10 mouse cellular contexts compared by ENCODE assay signal in the genomic region with DNA sequence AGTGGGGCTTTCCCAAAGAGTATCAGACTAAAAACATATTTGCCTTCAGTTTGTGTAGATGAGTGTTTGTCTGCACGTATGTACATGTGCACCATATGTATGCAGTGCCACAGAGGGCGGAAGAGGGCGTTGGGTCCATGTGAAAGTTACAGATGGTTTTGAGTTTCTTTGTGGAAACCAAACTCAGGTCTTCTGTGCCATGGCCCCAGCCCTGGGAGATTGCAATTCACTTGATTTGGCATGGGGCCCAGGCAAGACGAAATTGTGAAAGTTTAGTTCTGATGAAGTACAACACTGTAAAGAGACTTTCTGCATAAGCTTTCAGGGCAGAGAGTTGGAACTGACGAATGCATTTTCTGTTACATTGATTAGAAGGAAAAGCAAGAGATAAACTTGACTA.
A peak's percentile ranks its signal among the peaks of the same experiment; 100 is the strongest.
DNase-seq lines count a peak whose midpoint lies in the region; ATAC-seq and TF ChIP-seq lines count a peak whose summit lies in the region.
"Had no signal": no experiment of that assay in that cellular context is flagged by ENCODE, and none has a peak within 500 bp of the region (broad histone marks: within the 10 kb centered on the region; RNA-seq: fewer than 3 reads in every experiment).

No protein-coding gene starts in this region.

- no peaks in the 10 kb centered on the region for H3K36me3 ChIP-seq in heart, embryonic 12.5 days
- no peaks in the 10 kb centered on the region for H3K36me3 ChIP-seq in stomach, embryonic 14.5 days (ENCODE audit: control insufficient read depth, insufficient read depth, low read length)
- H3K36me3 ChIP-seq in stomach, postnatal 0 days (ENCODE audit: control insufficient read depth, insufficient read depth, low read length) = no peaks in the 10 kb centered on the region
- H3K36me3 ChIP-seq: hindbrain, embryonic 12.5 days had no signal

- H3K9ac ChIP-seq in heart, embryonic 12.5 days = no peak overlapping the region
- no peak overlapping the region for H3K9ac ChIP-seq in stomach, embryonic 14.5 days (replicated peaks; ENCODE audit: low read depth, low read length)
- no peak overlapping the region for H3K9ac ChIP-seq in stomach, postnatal 0 days (ENCODE audit: low read length)
- H3K9ac ChIP-seq: hindbrain, embryonic 12.5 days had no signal

- no peaks in the 10 kb centered on the region for H3K27me3 ChIP-seq in heart, embryonic 12.5 days (replicated peaks)
- no peaks in the 10 kb centered on the region for H3K27me3 ChIP-seq in stomach, embryonic 14.5 days (ENCODE audit: control insufficient read depth, insufficient read depth, low read length)
- H3K27me3 ChIP-seq in stomach, postnatal 0 days (ENCODE audit: control insufficient read depth, insufficient read depth, low read length) = no peaks in the 10 kb centered on the region
- H3K27me3 ChIP-seq: hindbrain, embryonic 12.5 days; megakaryocyte, embryonic 14.5 days had no signal

- H3K9me3 ChIP-seq in heart, embryonic 12.5 days (replicated peaks) = no peaks in the 10 kb centered on the region
- H3K9me3 ChIP-seq in stomach, embryonic 14.5 days (ENCODE audit: control insufficient read depth, low read depth, low read length) = no peaks in the 10 kb centered on the region
- H3K9me3 ChIP-seq in stomach, postnatal 0 days (ENCODE audit: control insufficient read depth, low read length) = no peaks in the 10 kb centered on the region
- H3K9me3 ChIP-seq: hindbrain, embryonic 12.5 days had no signal

- no peak for ATAC-seq in heart, embryonic 12.5 days (ENCODE audit: insufficient number of reproducible peaks, low FRiP score)
- peak; percentile 33; the same call in 1 of the 2 replicates for ATAC-seq in stomach, embryonic 14.5 days (ENCODE audit: insufficient number of reproducible peaks, insufficient read depth, low FRiP score, low read depth)
- ATAC-seq in stomach, postnatal 0 days (ENCODE audit: low FRiP score, low TSS enrichment) = no peak

- H3K27ac ChIP-seq in heart, embryonic 12.5 days (ENCODE audit: poor library complexity, severe bottlenecking) = no peak overlapping the region
- H3K27ac ChIP-seq in stomach, embryonic 14.5 days (ENCODE audit: low read length) = peak overlapping the region; percentile 66
- no peak overlapping the region for H3K27ac ChIP-seq in stomach, postnatal 0 days (replicated peaks)
- no peak overlapping the region for H3K27ac ChIP-seq in layer of hippocampus, adult 2 months

- peaks cover 5% of the 10 kb centered on the region; the same call in 1 of the 2 replicates for H3K4me1 ChIP-seq in heart, embryonic 12.5 days (replicated peaks)
- peaks cover 5% of the 10 kb centered on the region; the same call in 1 of the 2 replicates for H3K4me1 ChIP-seq in stomach, embryonic 14.5 days (ENCODE audit: control insufficient read depth, insufficient read depth, low read length)
- H3K4me1 ChIP-seq in stomach, postnatal 0 days (replicated peaks; ENCODE audit: control insufficient read depth, insufficient read depth) = no peaks in the 10 kb centered on the region
- H3K4me1 ChIP-seq: megakaryocyte, embryonic 14.5 days had no signal

- no peak; the same call in 1 of the 2 replicates for TF ChIP-seq CTCF in stomach, postnatal 0 days (IDR thresholded peaks at IDR 0.05; ENCODE audit: low read depth)
- no peak for TF ChIP-seq CTCF in layer of hippocampus, adult 2 months (conservative IDR thresholded peaks at IDR 0.05)

- H3K4me2 ChIP-seq in heart, embryonic 12.5 days = no peak overlapping the region
- H3K4me2 ChIP-seq in stomach, embryonic 14.5 days (replicated peaks; ENCODE audit: low read depth, low read length) = no peak overlapping the region
- H3K4me2 ChIP-seq in stomach, postnatal 0 days (replicated peaks; ENCODE audit: low read depth) = no peak overlapping the region

- 79% methylated on average over 5 of the region's 5 CpGs for WGBS in heart, embryonic 12.5 days
- WGBS in stomach, embryonic 14.5 days = 61% methylated on average over 5 of the region's 5 CpGs
- WGBS in stomach, postnatal 0 days = 63% methylated on average over 5 of the region's 5 CpGs

- TF ChIP-seq EP300 in stomach, postnatal 0 days (optimal IDR thresholded peaks at IDR 0.05) = no peak

- H3K4me3 ChIP-seq in heart, embryonic 12.5 days = no peak overlapping the region
- H3K4me3 ChIP-seq in stomach, embryonic 14.5 days (ENCODE audit: low read depth, low read length) = no peak overlapping the region
- H3K4me3 ChIP-seq in stomach, postnatal 0 days (ENCODE audit: low read depth, low read length) = no peak overlapping the region
- no peak overlapping the region for H3K4me3 ChIP-seq in layer of hippocampus, adult 2 months
- H3K4me3 ChIP-seq: hindbrain, embryonic 12.5 days; megakaryocyte, embryonic 14.5 days had no signal

- peak; percentile 33 to 46 for DNase-seq in heart, adult 18-20 months
- DNase-seq in stomach, postnatal 0 days (ENCODE audit: low spot score) = no peak
- peak; percentile 63 for DNase-seq in kidney, postnatal 10 days
- DNase-seq in layer of hippocampus, adult 2 months (ENCODE audit: low spot score in 2 of 2) = no peak
- no peak for DNase-seq in yolk sac, embryonic 10.5 days (ENCODE audit: low spot score)
- DNase-seq in testis, postnatal 10 days (ENCODE audit: low spot score) = no peak

Comparison
In these comparisons a context has a peak if more than half of its experiments do, and no peak if none do; other contexts are left out.
1. DNase-seq: peak in heart, adult 18-20 months (2 of 2) and kidney, postnatal 10 days (single experiment); none in stomach, postnatal 0 days (single experiment), layer of hippocampus, adult 2 months (0 of 2), yolk sac, embryonic 10.5 days (single experiment) and testis, postnatal 10 days (single experiment).